Mouse (Mus musculus): ENCODE data around the gene Tdgf1. TPM values are rescaled to one million over a fixed set of nuclear protein-coding genes. Genes with fewer than 3 reads are reported as not detected.

Gene Tdgf1
- polyA plus RNA-seq, 1 experiment from 2014 or later, result not detected

GRCm38 (mm10) chr9:110984096-110984495 lies 38.1 kb upstream of the Tdgf1 start:
- no peaks in the 10 kb centered on the region for H3K27me3 ChIP-seq (ENCODE audit: insufficient read depth, low read length)
- no peak overlapping the region for H3K4me3 ChIP-seq (ENCODE audit: low read length)
- no peak overlapping the region for H3K4me2 ChIP-seq (replicated peaks; ENCODE audit: low read depth, low read length)
- no peak overlapping the region for H3K27ac ChIP-seq (ENCODE audit: low read length)
- no peak for ATAC-seq (ENCODE audit: low FRiP score, low TSS enrichment)
- H3K4me1 ChIP-seq (ENCODE audit: insufficient read depth, low read length), result no peaks in the 10 kb centered on the region
- no peak overlapping the region for H3K9ac ChIP-seq (replicated peaks; ENCODE audit: low read length)
- H3K36me3 ChIP-seq (ENCODE audit: insufficient read depth, low read length), result no peaks in the 10 kb centered on the region
- 94% methylated on average over 9 of the region's 9 CpGs for WGBS
- no peaks in the 10 kb centered on the region for H3K9me3 ChIP-seq (ENCODE audit: low read length)

GRCm38 (mm10) chr9:110982351-110982750 lies 36.4 kb upstream of the Tdgf1 start:
- Histone ChIP-seq H3K27me3 (ENCODE audit: insufficient read depth, low read length) (no peaks in the 10 kb centered on the region), H3K9me3 (ENCODE audit: low read length) (no peaks in the 10 kb centered on the region), H3K36me3 (ENCODE audit: insufficient read depth, low read length) (no peaks in the 10 kb centered on the region), H3K9ac (replicated peaks; ENCODE audit: low read length) (no peak overlapping the region), H3K4me1 (ENCODE audit: insufficient read depth, low read length) (no peaks in the 10 kb centered on the region), H3K4me3 (ENCODE audit: low read length) (no peak overlapping the region), H3K27ac (ENCODE audit: low read length) (no peak overlapping the region), H3K4me2 (replicated peaks; ENCODE audit: low read depth, low read length) (no peak overlapping the region)
- ATAC-seq (ENCODE audit: low FRiP score, low TSS enrichment), result no peak
- 65% methylated on average over 4 of the region's 4 CpGs for WGBS

- Histone ChIP-seq H3K9me3 (ENCODE audit: low read length) (no peaks in the 10 kb centered on the region), H3K4me2 (replicated peaks; ENCODE audit: low read depth, low read length) (no peak overlapping the region), H3K36me3 (ENCODE audit: insufficient read depth, low read length) (no peaks in the 10 kb centered on the region), H3K4me3 (ENCODE audit: low read length) (no peak overlapping the region), H3K4me1 (ENCODE audit: insufficient read depth, low read length) (no peaks in the 10 kb centered on the region), H3K9ac (replicated peaks; ENCODE audit: low read length) (no peak overlapping the region), H3K27ac (ENCODE audit: low read length) (no peak overlapping the region), H3K27me3 (ENCODE audit: insufficient read depth, low read length) (no peaks in the 10 kb centered on the region)
- 94% methylated on average over 11 of the region's 11 CpGs for WGBS
- ATAC-seq (ENCODE audit: low FRiP score, low TSS enrichment), result no peak
Observed at GRCm38 (mm10) chr9:110979411-110979810, 33.5 kb upstream of the Tdgf1 start.

GRCm38 (mm10) chr9:110965910-110966231 lies 19.9 kb upstream of the Tdgf1 start:
- no peak for ATAC-seq (ENCODE audit: low FRiP score, low TSS enrichment)
- no peaks in the 10 kb centered on the region for H3K4me1 ChIP-seq (ENCODE audit: insufficient read depth, low read length)
- H3K27me3 ChIP-seq (ENCODE audit: insufficient read depth, low read length), result no peaks in the 10 kb centered on the region
- no peak overlapping the region for H3K9ac ChIP-seq (replicated peaks; ENCODE audit: low read length)
- no peaks in the 10 kb centered on the region for H3K9me3 ChIP-seq (ENCODE audit: low read length)
- H3K4me3 ChIP-seq (ENCODE audit: low read length), result no peak overlapping the region
- no peaks in the 10 kb centered on the region for H3K36me3 ChIP-seq (ENCODE audit: insufficient read depth, low read length)
- H3K4me2 ChIP-seq (replicated peaks; ENCODE audit: low read depth, low read length), result no peak overlapping the region
- 71% methylated on average over 2 of the region's 2 CpGs for WGBS
- H3K27ac ChIP-seq (ENCODE audit: low read length), result no peak overlapping the region

GRCm38 (mm10) chr9:110965062-110965909 lies 19.3 kb upstream of the Tdgf1 start:
- Histone ChIP-seq H3K36me3 (ENCODE audit: insufficient read depth, low read length) (no peaks in the 10 kb centered on the region), H3K4me2 (replicated peaks; ENCODE audit: low read depth, low read length) (no peak overlapping the region), H3K4me3 (ENCODE audit: low read length) (no peak overlapping the region), H3K27ac (ENCODE audit: low read length) (no peak overlapping the region), H3K9ac (replicated peaks; ENCODE audit: low read length) (no peak overlapping the region), H3K27me3 (ENCODE audit: insufficient read depth, low read length) (no peaks in the 10 kb centered on the region), H3K4me1 (ENCODE audit: insufficient read depth, low read length) (no peaks in the 10 kb centered on the region), H3K9me3 (ENCODE audit: low read length) (no peaks in the 10 kb centered on the region)
- WGBS, result 83% methylated on average over 22 of the region's 22 CpGs
- no peak for ATAC-seq (ENCODE audit: low FRiP score, low TSS enrichment)

GRCm38 (mm10) chr9:110963566-110964115 lies 17.7 kb upstream of the Tdgf1 start:
- H3K9me3 ChIP-seq (ENCODE audit: low read length), result no peaks in the 10 kb centered on the region
- H3K27me3 ChIP-seq (ENCODE audit: insufficient read depth, low read length), result no peaks in the 10 kb centered on the region
- ATAC-seq (ENCODE audit: low FRiP score, low TSS enrichment), result no peak
- no peaks in the 10 kb centered on the region for H3K36me3 ChIP-seq (ENCODE audit: insufficient read depth, low read length)
- H3K9ac ChIP-seq (replicated peaks; ENCODE audit: low read length), result no peak overlapping the region
- no peak overlapping the region for H3K4me3 ChIP-seq (ENCODE audit: low read length)
- H3K4me2 ChIP-seq (replicated peaks; ENCODE audit: low read depth, low read length), result no peak overlapping the region
- WGBS, result 88% methylated on average over 8 of the region's 8 CpGs
- no peaks in the 10 kb centered on the region for H3K4me1 ChIP-seq (ENCODE audit: insufficient read depth, low read length)
- H3K27ac ChIP-seq (ENCODE audit: low read length), result no peak overlapping the region

- Histone ChIP-seq H3K36me3 (ENCODE audit: insufficient read depth, low read length) (no peaks in the 10 kb centered on the region), H3K4me2 (replicated peaks; ENCODE audit: low read depth, low read length) (no peak overlapping the region), H3K9me3 (ENCODE audit: low read length) (no peaks in the 10 kb centered on the region), H3K4me1 (ENCODE audit: insufficient read depth, low read length) (no peaks in the 10 kb centered on the region), H3K27me3 (ENCODE audit: insufficient read depth, low read length) (no peaks in the 10 kb centered on the region), H3K9ac (replicated peaks; ENCODE audit: low read length) (no peak overlapping the region), H3K4me3 (ENCODE audit: low read length) (no peak overlapping the region), H3K27ac (ENCODE audit: low read length) (no peak overlapping the region)
- WGBS, result 98% methylated on average over 8 of the region's 8 CpGs
- no peak for ATAC-seq (ENCODE audit: low FRiP score, low TSS enrichment)
Observed at GRCm38 (mm10) chr9:110961386-110961785, 15.4 kb upstream of the Tdgf1 start.

GRCm38 (mm10) chr9:110960230-110961149 lies 14.5 kb upstream of the Tdgf1 start:
- no peak for ATAC-seq (ENCODE audit: low FRiP score, low TSS enrichment)
- H3K27ac ChIP-seq (ENCODE audit: low read length), result no peak overlapping the region
- no peak overlapping the region for H3K4me2 ChIP-seq (replicated peaks; ENCODE audit: low read depth, low read length)
- H3K36me3 ChIP-seq (ENCODE audit: insufficient read depth, low read length), result no peaks in the 10 kb centered on the region
- no peak overlapping the region for H3K9ac ChIP-seq (replicated peaks; ENCODE audit: low read length)
- no peak overlapping the region for H3K4me3 ChIP-seq (ENCODE audit: low read length)
- H3K4me1 ChIP-seq (ENCODE audit: insufficient read depth, low read length), result no peaks in the 10 kb centered on the region
- no peaks in the 10 kb centered on the region for H3K9me3 ChIP-seq (ENCODE audit: low read length)
- 81% methylated on average over 13 of the region's 13 CpGs for WGBS
- peaks cover 7% of the 10 kb centered on the region; the same call in 1 of the 2 replicates for H3K27me3 ChIP-seq (ENCODE audit: insufficient read depth, low read length)

GRCm38 (mm10) chr9:110959669-110960068 lies 13.7 kb upstream of the Tdgf1 start:
- ATAC-seq (ENCODE audit: low FRiP score, low TSS enrichment), result no peak
- H3K36me3 ChIP-seq (ENCODE audit: insufficient read depth, low read length), result no peaks in the 10 kb centered on the region
- no peaks in the 10 kb centered on the region for H3K9me3 ChIP-seq (ENCODE audit: low read length)
- 76% methylated on average over 5 of the region's 5 CpGs for WGBS
- H3K4me2 ChIP-seq (replicated peaks; ENCODE audit: low read depth, low read length), result no peak overlapping the region
- H3K27me3 ChIP-seq (ENCODE audit: insufficient read depth, low read length), result peaks cover 14% of the 10 kb centered on the region; the same call in 1 of the 2 replicates
- H3K4me3 ChIP-seq (ENCODE audit: low read length), result no peak overlapping the region
- H3K9ac ChIP-seq (replicated peaks; ENCODE audit: low read length), result no peak overlapping the region
- no peaks in the 10 kb centered on the region for H3K4me1 ChIP-seq (ENCODE audit: insufficient read depth, low read length)
- H3K27ac ChIP-seq (ENCODE audit: low read length), result no peak overlapping the region
